Mouse (Mus musculus): ENCODE data around the gene Ech1. TPM values are rescaled to one million over a fixed set of nuclear protein-coding genes. Genes with fewer than 3 reads are reported as not detected.

Ech1 gene
- polyA plus RNA-seq, 1 experiment from 2014 or later: 96.5 TPM

GRCm38 (mm10) chr7:28810107-28811066 lies 14.6 kb upstream of the Ech1 start:
- Histone ChIP-seq H3K27ac (peak overlapping the region; percentile 96), H3K36me3 (ENCODE audit: inconsistent target) (peaks cover 22% of the 10 kb centered on the region), H3K79me2 (ENCODE audit: inconsistent target) (peaks cover 42% of the 10 kb centered on the region), H3K4me3 (ENCODE audit: inconsistent target) (peak overlapping the region; percentile 71)
- under 1% methylated on average over 64 of the region's 70 CpGs for WGBS (ENCODE audit: missing documents)

GRCm38 (mm10) chr7:28811228-28811627 lies 13.8 kb upstream of the Ech1 start:
- Histone ChIP-seq H3K4me3 (ENCODE audit: inconsistent target) (peak overlapping the region; percentile 71), H3K79me2 (ENCODE audit: inconsistent target) (peaks cover 50% of the 10 kb centered on the region), H3K27ac (peak overlapping the region; percentile 53), H3K36me3 (ENCODE audit: inconsistent target) (peaks cover 30% of the 10 kb centered on the region)
- under 1% methylated on average over 40 of the region's 40 CpGs for WGBS (ENCODE audit: missing documents)

GRCm38 (mm10) chr7:28811640-28812275 lies 13.3 kb upstream of the Ech1 start:
- peaks cover 36% of the 10 kb centered on the region for H3K36me3 ChIP-seq (ENCODE audit: inconsistent target)
- peak overlapping the region; percentile 71 for H3K4me3 ChIP-seq (ENCODE audit: inconsistent target)
- peak overlapping the region; percentile 53 for H3K27ac ChIP-seq
- WGBS (ENCODE audit: missing documents): 5% methylated on average over 7 of the region's 7 CpGs
- peaks cover 55% of the 10 kb centered on the region for H3K79me2 ChIP-seq (ENCODE audit: inconsistent target)

GRCm38 (mm10) chr7:28812436-28812835 lies 12.6 kb upstream of the Ech1 start:
- 63% methylated on average over 4 of the region's 4 CpGs for WGBS (ENCODE audit: missing documents)

GRCm38 (mm10) chr7:28812949-28813348 lies 12.1 kb upstream of the Ech1 start:
- 81% methylated on average over 5 of the region's 5 CpGs for WGBS (ENCODE audit: missing documents)
- Histone ChIP-seq H3K4me3 (ENCODE audit: inconsistent target) (no peak overlapping the region; the same call in 1 of the 2 replicates), H3K27ac (peak overlapping the region; percentile 53), H3K79me2 (ENCODE audit: inconsistent target) (peaks cover 67% of the 10 kb centered on the region), H3K36me3 (ENCODE audit: inconsistent target) (peaks cover 47% of the 10 kb centered on the region)

More at GRCm38 (mm10) chr7:28812436-28812835, 12.6 kb upstream of the Ech1 start:
- peak overlapping the region; percentile 71 for H3K4me3 ChIP-seq (ENCODE audit: inconsistent target)
- peaks cover 42% of the 10 kb centered on the region for H3K36me3 ChIP-seq (ENCODE audit: inconsistent target)
- peaks cover 62% of the 10 kb centered on the region for H3K79me2 ChIP-seq (ENCODE audit: inconsistent target)
- H3K27ac ChIP-seq: peak overlapping the region; percentile 53

- Histone ChIP-seq H3K4me3 (ENCODE audit: inconsistent target) (no peak overlapping the region), H3K79me2 (ENCODE audit: inconsistent target) (peaks cover 78% of the 10 kb centered on the region), H3K27ac (no peak overlapping the region), H3K36me3 (ENCODE audit: inconsistent target) (peaks cover 57% of the 10 kb centered on the region)
- 69% methylated on average over 5 of the region's 5 CpGs for WGBS (ENCODE audit: missing documents)
These were observed 10.5 kb upstream of the Ech1 start for GRCm38 (mm10) chr7:28814306-28815034.

GRCm38 (mm10) chr7:28815230-28815629 lies 9.8 kb upstream of the Ech1 start:
- H3K4me3 ChIP-seq (ENCODE audit: inconsistent target): no peak overlapping the region
- 97% methylated on average over 9 of the region's 9 CpGs for WGBS (ENCODE audit: missing documents)
- peaks cover 78% of the 10 kb centered on the region for H3K79me2 ChIP-seq (ENCODE audit: inconsistent target)
- H3K36me3 ChIP-seq (ENCODE audit: inconsistent target): peaks cover 64% of the 10 kb centered on the region
- no peak overlapping the region for H3K27ac ChIP-seq

- Histone ChIP-seq H3K4me3 (ENCODE audit: inconsistent target) (no peak overlapping the region), H3K36me3 (ENCODE audit: inconsistent target) (peaks cover 74% of the 10 kb centered on the region), H3K27ac (no peak overlapping the region), H3K79me2 (ENCODE audit: inconsistent target) (peaks cover 78% of the 10 kb centered on the region)
- WGBS (ENCODE audit: missing documents): 82% methylated on average over 9 of the region's 9 CpGs
These were observed 8.8 kb upstream of the Ech1 start for GRCm38 (mm10) chr7:28816201-28816600.

- Histone ChIP-seq H3K4me3 (ENCODE audit: inconsistent target) (no peak overlapping the region), H3K27ac (no peak overlapping the region), H3K36me3 (ENCODE audit: inconsistent target) (peaks cover 80% of the 10 kb centered on the region), H3K79me2 (ENCODE audit: inconsistent target) (peaks cover 71% of the 10 kb centered on the region)
- WGBS (ENCODE audit: missing documents): 98% methylated on average over 10 of the region's 10 CpGs
These were observed 8.1 kb upstream of the Ech1 start for GRCm38 (mm10) chr7:28816920-28817319.

- Histone ChIP-seq H3K27ac (no peak overlapping the region), H3K36me3 (ENCODE audit: inconsistent target) (peaks cover 85% of the 10 kb centered on the region), H3K4me3 (ENCODE audit: inconsistent target) (no peak overlapping the region), H3K79me2 (ENCODE audit: inconsistent target) (peaks cover 65% of the 10 kb centered on the region)
- 93% methylated on average over 6 of the region's 6 CpGs for WGBS (ENCODE audit: missing documents)
These were observed 7.5 kb upstream of the Ech1 start for GRCm38 (mm10) chr7:28817524-28817923.

GRCm38 (mm10) chr7:28817957-28818356 lies 7.1 kb upstream of the Ech1 start:
- peaks cover 60% of the 10 kb centered on the region for H3K79me2 ChIP-seq (ENCODE audit: inconsistent target)
- WGBS (ENCODE audit: missing documents): 88% methylated on average over 4 of the region's 4 CpGs
- no peak overlapping the region for H3K4me3 ChIP-seq (ENCODE audit: inconsistent target)
- peaks cover 87% of the 10 kb centered on the region for H3K36me3 ChIP-seq (ENCODE audit: inconsistent target)
- H3K27ac ChIP-seq: no peak overlapping the region

- H3K27ac ChIP-seq: no peak overlapping the region
- 87% methylated on average over 12 of the region's 18 CpGs for WGBS (ENCODE audit: missing documents)
- no peak overlapping the region for H3K4me3 ChIP-seq (ENCODE audit: inconsistent target)
- H3K36me3 ChIP-seq (ENCODE audit: inconsistent target): peaks cover 84% of the 10 kb centered on the region
- H3K79me2 ChIP-seq (ENCODE audit: inconsistent target): peaks cover 56% of the 10 kb centered on the region
These were observed 6.6 kb upstream of the Ech1 start for GRCm38 (mm10) chr7:28818436-28818835.

GRCm38 (mm10) chr7:28818861-28819452 lies 6.1 kb upstream of the Ech1 start:
- Histone ChIP-seq H3K4me3 (ENCODE audit: inconsistent target) (no peak overlapping the region), H3K27ac (no peak overlapping the region), H3K36me3 (ENCODE audit: inconsistent target) (peaks cover 79% of the 10 kb centered on the region), H3K79me2 (ENCODE audit: inconsistent target) (peaks cover 50% of the 10 kb centered on the region)
- WGBS (ENCODE audit: missing documents): 100% methylated on average over 4 of the region's 4 CpGs

- H3K36me3 ChIP-seq (ENCODE audit: inconsistent target): peaks cover 73% of the 10 kb centered on the region
- 88% methylated on average over 4 of the region's 4 CpGs for WGBS (ENCODE audit: missing documents)
- H3K27ac ChIP-seq: no peak overlapping the region
- H3K4me3 ChIP-seq (ENCODE audit: inconsistent target): no peak overlapping the region
- peaks cover 44% of the 10 kb centered on the region for H3K79me2 ChIP-seq (ENCODE audit: inconsistent target)
These were observed 5.4 kb upstream of the Ech1 start for GRCm38 (mm10) chr7:28819571-28819970.
